Mouse (Mus musculus): ENCODE results near the gene Lhx4. TPM values are rescaled to one million over a fixed set of nuclear protein-coding genes. Genes with fewer than 3 reads are reported as not detected.
A peak's percentile ranks its signal among the peaks of the same experiment; 100 is the strongest.

Gene Lhx4
- polyA plus RNA-seq, 1 experiment from 2014 or later, result not detected

GRCm38 (mm10) chr1:155741988-155742387 is 9.5 kb downstream of the Lhx4 start:
- Histone ChIP-seq H3K4me2 (peak overlapping the region; percentile 70), H3K36me3 (replicated peaks) (no peaks in the 10 kb centered on the region), H3K27me3 (peaks cover 94% of the 10 kb centered on the region), H3K4me3 (replicated peaks) (peak overlapping the region; percentile 46), H3K27ac (replicated peaks) (no peak overlapping the region), H3K9me3 (replicated peaks) (no peaks in the 10 kb centered on the region), H3K4me1 (replicated peaks) (peaks cover 29% of the 10 kb centered on the region), H3K9ac (no peak overlapping the region)
- under 1% methylated on average over 26 of the region's 26 CpGs for WGBS (ENCODE audit: insufficient replicate concordance)
- ATAC-seq (ENCODE audit: insufficient read depth), result no peak

- Histone ChIP-seq H3K4me3 (replicated peaks) (peak overlapping the region; percentile 46), H3K36me3 (replicated peaks) (no peaks in the 10 kb centered on the region), H3K27me3 (peaks cover 94% of the 10 kb centered on the region), H3K4me1 (replicated peaks) (peaks cover 29% of the 10 kb centered on the region), H3K4me2 (peak overlapping the region; percentile 70), H3K9me3 (replicated peaks) (no peaks in the 10 kb centered on the region), H3K27ac (replicated peaks) (no peak overlapping the region), H3K9ac (no peak overlapping the region)
- WGBS (ENCODE audit: insufficient replicate concordance), result 1% methylated on average over 34 of the region's 34 CpGs
- no peak for ATAC-seq (ENCODE audit: insufficient read depth)
Observed at GRCm38 (mm10) chr1:155741378-155741945, 10.0 kb downstream of the Lhx4 start.

GRCm38 (mm10) chr1:155740622-155741377 is 10.7 kb downstream of the Lhx4 start:
- Histone ChIP-seq H3K9ac (no peak overlapping the region), H3K4me1 (replicated peaks) (peaks cover 29% of the 10 kb centered on the region), H3K9me3 (replicated peaks) (no peaks in the 10 kb centered on the region), H3K4me3 (replicated peaks) (no peak overlapping the region; the same call in 1 of the 2 replicates), H3K27me3 (peaks cover 94% of the 10 kb centered on the region), H3K36me3 (replicated peaks) (no peaks in the 10 kb centered on the region), H3K4me2 (peak overlapping the region; percentile 70), H3K27ac (replicated peaks) (no peak overlapping the region)
- WGBS (ENCODE audit: insufficient replicate concordance), result under 1% methylated on average over 44 of the region's 44 CpGs
- ATAC-seq (ENCODE audit: insufficient read depth), result no peak

GRCm38 (mm10) chr1:155737809-155738383 is 13.6 kb downstream of the Lhx4 start:
- Histone ChIP-seq H3K4me2 (peak overlapping the region; percentile 30; the same call in 1 of the 2 replicates), H3K4me1 (replicated peaks) (peaks cover 28% of the 10 kb centered on the region), H3K27me3 (peaks cover 99% of the 10 kb centered on the region), H3K9ac (no peak overlapping the region), H3K9me3 (replicated peaks) (no peaks in the 10 kb centered on the region), H3K36me3 (replicated peaks) (no peaks in the 10 kb centered on the region), H3K27ac (replicated peaks) (no peak overlapping the region), H3K4me3 (replicated peaks) (0 out of 2 replicates have a peak overlapping the region, but pooled peaks have one; percentile 8)
- ATAC-seq (ENCODE audit: insufficient read depth), result no peak
- WGBS (ENCODE audit: insufficient replicate concordance), result 1% methylated on average over 25 of the region's 25 CpGs

GRCm38 (mm10) chr1:155737017-155737808 is 14.3 kb downstream of the Lhx4 start:
- Histone ChIP-seq H3K4me2 (peak overlapping the region; percentile 30), H3K9me3 (replicated peaks) (no peaks in the 10 kb centered on the region), H3K4me1 (replicated peaks) (peaks cover 21% of the 10 kb centered on the region), H3K27ac (replicated peaks) (no peak overlapping the region), H3K36me3 (replicated peaks) (no peaks in the 10 kb centered on the region), H3K4me3 (replicated peaks) (0 out of 2 replicates have a peak overlapping the region, but pooled peaks have one; percentile 8), H3K27me3 (peaks cover 99% of the 10 kb centered on the region), H3K9ac (no peak overlapping the region)
- no peak for ATAC-seq (ENCODE audit: insufficient read depth)
- WGBS (ENCODE audit: insufficient replicate concordance), result under 1% methylated on average over 58 of the region's 58 CpGs

GRCm38 (mm10) chr1:155736096-155736825 is 15.2 kb downstream of the Lhx4 start:
- Histone ChIP-seq H3K4me1 (replicated peaks) (peaks cover 11% of the 10 kb centered on the region; the same call in 1 of the 2 replicates), H3K4me3 (replicated peaks) (no peak overlapping the region), H3K36me3 (replicated peaks) (no peaks in the 10 kb centered on the region), H3K27me3 (peaks cover 99% of the 10 kb centered on the region), H3K9ac (no peak overlapping the region), H3K27ac (replicated peaks) (no peak overlapping the region), H3K4me2 (peak overlapping the region; percentile 30; the same call in 1 of the 2 replicates), H3K9me3 (replicated peaks) (no peaks in the 10 kb centered on the region)
- whole genome bisulfite sequencing (ENCODE audit: insufficient replicate concordance), result 2% methylated on average over 26 of the region's 26 CpGs
- no peak for ATAC-seq (ENCODE audit: insufficient read depth)

- Histone ChIP-seq H3K27me3 (peaks cover 95% of the 10 kb centered on the region), H3K36me3 (replicated peaks) (no peaks in the 10 kb centered on the region), H3K4me3 (replicated peaks) (no peak overlapping the region), H3K9me3 (replicated peaks) (no peaks in the 10 kb centered on the region), H3K4me2 (no peak overlapping the region), H3K4me1 (replicated peaks) (no peaks in the 10 kb centered on the region), H3K27ac (replicated peaks) (no peak overlapping the region), H3K9ac (no peak overlapping the region)
- WGBS (ENCODE audit: insufficient replicate concordance), result 1% methylated on average over 2 of the region's 2 CpGs
- ATAC-seq (ENCODE audit: insufficient read depth), result no peak
Observed at GRCm38 (mm10) chr1:155731156-155731555, 20.3 kb downstream of the Lhx4 start.

GRCm38 (mm10) chr1:155729113-155729795 is 22.2 kb downstream of the Lhx4 start:
- H3K9me3 ChIP-seq (replicated peaks), result no peaks in the 10 kb centered on the region
- H3K27me3 ChIP-seq, result peaks cover 90% of the 10 kb centered on the region
- no peaks in the 10 kb centered on the region for H3K36me3 ChIP-seq (replicated peaks)
- no peak overlapping the region for H3K27ac ChIP-seq (replicated peaks)
- no peak overlapping the region for H3K4me3 ChIP-seq (replicated peaks)
- 5% methylated on average over 23 of the region's 23 CpGs for WGBS (ENCODE audit: insufficient replicate concordance)
- ATAC-seq (ENCODE audit: insufficient read depth), result no peak
- H3K9ac ChIP-seq, result no peak overlapping the region
- no peak overlapping the region for H3K4me2 ChIP-seq
- no peaks in the 10 kb centered on the region for H3K4me1 ChIP-seq (replicated peaks)

GRCm38 (mm10) chr1:155727830-155728229 is 23.7 kb downstream of the Lhx4 start:
- 23% methylated on average over 10 of the region's 10 CpGs for WGBS (ENCODE audit: insufficient replicate concordance)
- H3K4me3 ChIP-seq (replicated peaks), result no peak overlapping the region
- H3K9me3 ChIP-seq (replicated peaks), result no peaks in the 10 kb centered on the region
- no peaks in the 10 kb centered on the region for H3K4me1 ChIP-seq (replicated peaks)
- no peak overlapping the region for H3K27ac ChIP-seq (replicated peaks)
- no peak overlapping the region for H3K4me2 ChIP-seq
- no peak overlapping the region for H3K9ac ChIP-seq
- ATAC-seq (ENCODE audit: insufficient read depth), result no peak
- H3K27me3 ChIP-seq, result peaks cover 90% of the 10 kb centered on the region
- no peaks in the 10 kb centered on the region for H3K36me3 ChIP-seq (replicated peaks)

GRCm38 (mm10) chr1:155725876-155726275 is 25.6 kb downstream of the Lhx4 start:
- H3K9ac ChIP-seq, result no peak overlapping the region
- H3K4me3 ChIP-seq (replicated peaks), result no peak overlapping the region
- H3K27ac ChIP-seq (replicated peaks), result no peak overlapping the region
- H3K9me3 ChIP-seq (replicated peaks), result no peaks in the 10 kb centered on the region
- peaks cover 88% of the 10 kb centered on the region for H3K27me3 ChIP-seq
- no peak overlapping the region for H3K4me2 ChIP-seq
- no peaks in the 10 kb centered on the region for H3K36me3 ChIP-seq (replicated peaks)
- WGBS (ENCODE audit: insufficient replicate concordance), result 57% methylated on average over 2 of the region's 2 CpGs
- no peaks in the 10 kb centered on the region for H3K4me1 ChIP-seq (replicated peaks)
- no peak for ATAC-seq (ENCODE audit: insufficient read depth)
